Mouse (Mus musculus) granulocyte monocyte progenitor cell, adult 5-6 weeks (primary cell): ENCODE data around the gene Sh3kbp1. TPM values are rescaled to one million over a fixed set of nuclear protein-coding genes. Genes with fewer than 3 reads are reported as not detected.

Source experiments
- ATAC-seq: replicated peaks from 2 replicates; pipeline ENCODE4 v1.8.0; 2016; ENCODE audit warnings: mild to moderate bottlenecking, moderate TSS enrichment, inconsistent platforms; ENCODE audit not compliant: poor library complexity, severe bottlenecking
- total RNA-seq, 2 experiments: library from RNA; stranded (forward) in 1 of 2; stranded (reverse) in 1 of 2; fragments of 200-712, 200-1000 nt in 1 of 2; fragments of >200 nt in 1 of 2; fragmentation: Nextera tagmentation in 1 of 2; gene quantifications; 2 replicates each; pipeline ENCODE4 v1.2.3; 2014 to 2017

The Sh3kbp1 gene
- total RNA-seq, 2 experiments from 2014 or later = 69.4 to 99.7 TPM

DNA sequence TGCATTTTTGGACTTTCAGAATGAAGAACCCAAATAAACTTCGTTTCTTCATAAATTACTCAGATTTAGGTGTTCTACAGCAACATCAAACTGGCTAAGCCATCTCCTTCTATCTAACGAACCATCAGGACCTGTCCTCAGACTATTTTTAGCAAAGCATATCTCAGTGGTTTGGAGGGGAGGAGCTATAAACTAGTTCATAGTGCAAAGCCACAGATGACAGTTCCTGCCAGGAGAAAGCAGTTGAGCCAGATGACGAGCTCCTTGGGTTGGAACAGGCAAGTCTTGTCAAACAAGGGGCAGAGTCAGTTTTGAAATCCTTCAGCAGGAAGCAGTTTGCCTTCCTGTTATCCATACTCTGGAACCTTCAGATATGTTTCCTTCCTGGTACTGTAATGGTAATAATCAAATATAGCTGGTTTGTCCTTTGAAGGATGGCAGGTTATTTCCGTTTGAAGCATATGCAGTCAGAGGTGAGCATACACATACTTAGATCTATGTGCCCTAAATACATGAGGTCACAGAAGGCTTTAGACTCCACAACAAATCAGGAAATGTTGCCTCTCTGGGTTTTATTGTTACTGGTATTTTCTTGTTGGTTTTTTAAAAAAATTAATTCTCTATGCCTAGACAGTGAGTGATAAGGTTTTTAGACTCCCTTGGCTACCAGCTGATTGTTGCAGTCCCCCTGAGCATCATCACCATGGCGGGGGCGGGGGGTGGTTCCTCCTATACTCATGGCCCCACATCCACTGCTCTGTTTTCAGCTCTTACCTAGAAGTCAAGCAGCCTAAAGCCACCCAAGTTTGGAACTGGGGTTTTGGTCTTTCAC, 282.6 kb downstream of the Sh3kbp1 start:
- peak; percentile 74 for ATAC-seq

- peak; percentile 54 for ATAC-seq
Observed at GRCm38 (mm10) chrX:159910600-159910999, 283.5 kb downstream of the Sh3kbp1 start.

- ATAC-seq = 0 out of 2 replicates have a peak, but pooled peaks have one; percentile 15
Observed at GRCm38 (mm10) chrX:159911613-159912012, 284.5 kb downstream of the Sh3kbp1 start.

DNA sequence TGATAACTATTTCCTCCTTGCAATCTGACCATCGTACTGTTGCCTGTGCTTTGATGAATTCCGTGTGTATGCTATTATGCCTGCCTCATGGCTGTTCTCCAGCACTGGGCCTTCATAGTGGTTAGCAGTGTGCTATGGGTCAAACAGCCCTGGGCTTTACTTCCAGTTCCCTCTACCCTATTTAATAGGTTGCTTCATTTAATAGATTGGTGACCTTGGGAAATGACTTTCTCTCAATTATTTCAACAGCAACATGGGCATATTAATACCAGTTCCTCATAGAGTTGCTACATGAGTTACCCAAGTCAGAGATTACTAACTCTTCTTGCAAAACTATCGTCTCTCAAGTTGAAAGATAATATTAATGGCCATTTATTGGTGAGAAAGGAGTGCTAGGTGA, 285.0 kb downstream of the Sh3kbp1 start:
- ATAC-seq = peak; percentile 71

GRCm38 (mm10) chrX:159913489-159913888, 286.4 kb downstream of the Sh3kbp1 start:
- no peak for ATAC-seq

DNA sequence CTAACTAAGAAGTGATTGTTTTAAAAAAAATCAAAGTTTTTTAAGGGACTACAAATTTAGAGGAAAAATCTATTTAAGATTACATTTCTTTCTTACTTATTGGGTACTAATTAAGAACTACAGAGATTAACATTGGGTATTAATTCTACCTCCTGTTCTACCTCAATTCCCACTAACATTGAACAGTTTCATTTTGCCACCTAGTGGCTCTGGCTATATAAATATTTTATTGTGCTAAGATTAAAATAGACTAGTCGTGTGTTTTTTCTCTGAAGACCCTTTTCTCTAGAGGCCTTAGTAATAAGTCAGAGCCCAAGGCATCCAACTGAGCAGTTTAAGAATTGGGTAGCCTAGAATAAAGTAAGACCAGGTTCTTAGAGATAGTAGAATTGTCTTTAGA, 288.1 kb downstream of the Sh3kbp1 start:
- no peak for ATAC-seq

- peak; percentile 89 for ATAC-seq
Observed at GRCm38 (mm10) chrX:159924759-159925158, 297.7 kb downstream of the Sh3kbp1 start.

- ATAC-seq = no peak
Observed at GRCm38 (mm10) chrX:159928165-159928564, 301.1 kb downstream of the Sh3kbp1 start.

DNA sequence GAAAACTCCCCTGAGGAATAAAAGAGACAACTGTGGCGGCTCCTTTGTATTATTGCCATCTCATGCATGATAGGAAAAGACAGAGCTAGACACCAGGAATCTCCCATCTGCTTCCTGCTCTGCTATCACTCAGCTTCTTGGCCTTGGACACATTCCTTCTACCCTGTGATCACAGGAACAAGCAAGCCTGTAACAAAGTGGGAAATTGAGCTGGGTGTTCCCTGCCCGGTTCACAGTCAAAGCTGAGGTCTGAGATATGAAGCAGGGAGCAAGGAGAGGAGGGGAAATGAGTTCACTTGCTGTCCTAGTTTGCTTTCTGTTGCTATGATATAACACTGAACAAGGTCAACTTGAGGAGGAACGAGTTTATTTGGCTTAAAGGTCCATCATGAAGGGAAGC, 301.8 kb downstream of the Sh3kbp1 start:
- ATAC-seq = no peak

DNA sequence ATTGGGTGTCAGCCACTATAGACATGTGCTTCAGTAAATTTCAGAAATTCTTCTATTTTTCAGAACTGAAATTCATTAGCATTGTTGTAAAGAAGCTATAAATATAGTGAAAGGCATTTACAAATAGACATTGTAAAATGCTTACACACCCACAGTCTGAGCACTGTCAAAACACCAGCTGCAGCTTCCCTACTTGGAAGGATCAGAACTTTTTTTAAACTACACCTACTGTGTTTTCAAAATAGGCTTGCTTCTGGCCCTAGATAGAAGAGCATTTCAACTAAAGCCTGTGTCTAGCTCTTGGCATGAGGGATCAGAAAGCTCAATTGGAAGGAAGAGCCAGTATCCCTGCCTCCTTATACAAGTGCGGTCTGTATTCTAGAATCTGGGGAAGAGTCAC, 305.0 kb downstream of the Sh3kbp1 start:
- no peak for ATAC-seq

DNA sequence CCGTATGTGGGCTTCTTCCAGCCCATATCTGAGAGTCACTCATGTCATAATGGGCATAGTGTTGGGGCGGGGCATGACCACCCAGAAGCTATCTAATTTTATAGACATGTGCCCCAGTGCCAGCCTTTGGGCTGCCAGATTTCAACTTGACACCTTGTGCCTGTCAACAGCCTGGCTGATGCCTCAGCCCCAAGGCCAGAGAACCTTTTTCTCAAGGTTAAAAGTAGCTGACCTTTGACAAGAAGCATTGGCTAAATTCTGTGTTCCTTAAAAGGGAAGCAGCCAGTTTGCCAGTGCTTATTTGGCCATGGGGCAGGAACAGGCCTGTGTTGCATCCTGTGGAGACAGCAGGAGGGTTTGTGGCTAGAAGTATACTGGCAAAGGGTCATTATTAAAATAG, 315.5 kb downstream of the Sh3kbp1 start:
- ATAC-seq = no peak

GRCm38 (mm10) chrX:159943586-159943985, 316.5 kb downstream of the Sh3kbp1 start:
- no peak for ATAC-seq

DNA sequence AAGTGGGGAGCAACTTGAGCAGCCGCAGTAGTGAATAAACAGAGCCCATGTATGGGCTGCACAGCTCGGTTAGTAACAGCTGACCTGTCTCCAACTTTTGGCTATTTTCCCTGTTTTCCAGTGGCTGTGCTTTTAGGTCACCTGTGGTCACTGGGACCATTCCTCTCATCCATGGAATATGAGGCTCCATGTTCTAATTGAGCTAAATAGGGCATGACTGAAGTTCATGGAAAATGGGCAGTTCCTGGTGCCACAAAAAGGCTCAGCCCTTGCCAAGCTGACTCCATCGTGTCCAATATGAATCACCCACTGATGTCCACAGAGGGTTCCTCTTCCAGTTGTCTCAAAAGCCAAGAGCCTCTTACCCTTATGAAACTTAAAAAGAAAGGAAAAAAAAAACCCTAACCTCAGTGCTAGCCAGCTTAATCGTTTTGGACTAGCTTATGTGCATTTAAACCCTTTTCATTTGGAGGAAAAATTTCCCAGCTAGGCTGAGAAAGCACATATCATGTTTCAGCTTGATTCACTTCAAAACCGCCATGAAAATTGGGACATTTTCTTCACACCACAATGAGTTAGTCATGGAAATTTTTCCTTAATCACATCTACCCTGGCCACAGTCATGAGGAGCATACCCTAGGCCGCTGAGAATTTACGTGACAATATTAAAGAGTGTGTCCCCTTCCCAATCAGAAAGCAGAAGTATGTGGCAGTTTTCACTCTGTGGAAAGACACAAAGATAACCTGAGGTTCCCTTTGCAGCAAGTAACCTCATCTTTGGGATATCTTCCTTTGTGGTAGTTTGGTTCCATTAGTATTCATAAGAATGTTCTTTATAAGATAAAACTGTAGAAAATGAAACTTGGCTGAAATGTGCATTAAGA, 326.7 kb downstream of the Sh3kbp1 start:
- ATAC-seq = peak; percentile 40; the same call in 1 of the 2 replicates

DNA sequence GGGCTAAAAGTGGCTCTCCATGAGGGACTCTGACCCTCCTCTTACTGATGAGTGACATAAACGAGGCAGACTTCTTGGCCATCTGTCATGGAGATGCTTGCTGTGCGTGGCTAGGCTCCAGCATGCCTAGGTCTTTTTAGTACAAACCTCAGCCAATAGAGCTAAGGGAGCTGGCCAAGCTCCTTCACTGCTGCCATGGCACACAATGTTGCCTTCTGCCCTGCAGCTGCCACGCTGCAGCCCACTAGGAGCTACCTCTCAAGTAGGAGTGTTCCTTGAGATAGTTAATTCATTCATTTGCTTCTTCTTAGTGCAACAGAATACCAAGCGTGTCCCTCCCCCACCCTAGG, 327.3 kb downstream of the Sh3kbp1 start:
- no peak for ATAC-seq

- ATAC-seq = no peak
Observed at GRCm38 (mm10) chrX:159955433-159955832, 328.4 kb downstream of the Sh3kbp1 start.

DNA sequence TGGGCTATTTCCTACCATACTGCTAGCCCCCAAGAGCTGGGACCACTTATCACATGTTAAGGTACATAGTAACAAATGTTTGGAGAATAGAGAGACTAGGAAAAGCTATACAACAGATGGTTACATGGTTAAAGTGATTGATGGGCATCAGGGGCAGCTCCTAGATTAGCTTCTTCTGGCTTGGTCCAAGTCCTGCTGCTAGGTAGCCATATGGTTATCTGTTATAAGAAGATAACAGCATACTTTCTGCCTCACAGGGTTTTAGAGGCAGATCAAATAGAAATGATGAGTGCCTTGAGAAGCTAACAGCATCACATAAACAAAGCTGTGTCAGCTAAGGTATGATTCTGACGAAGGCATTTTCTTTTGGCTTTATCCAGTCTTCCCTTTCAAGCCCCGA, 334.3 kb downstream of the Sh3kbp1 start:
- ATAC-seq = no peak

DNA sequence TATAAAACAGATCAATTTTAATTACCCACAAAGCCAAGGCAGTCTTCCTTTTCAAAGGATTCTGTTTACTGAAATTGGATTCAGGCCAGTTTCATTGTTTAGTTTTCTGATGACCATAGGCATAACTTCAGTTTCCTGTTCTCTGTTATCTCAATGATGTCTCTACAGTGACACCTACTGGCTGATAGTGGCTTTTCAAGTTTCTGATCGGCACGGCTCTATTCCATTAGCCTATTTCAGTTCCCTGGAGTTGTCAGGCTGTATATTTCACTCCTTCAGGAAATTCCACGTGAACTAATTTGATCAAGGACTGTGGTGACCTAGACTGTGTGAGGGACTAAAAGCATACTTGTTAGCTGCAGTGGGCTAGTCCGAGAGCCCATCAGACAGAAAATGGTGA, 336.2 kb downstream of the Sh3kbp1 start:
- ATAC-seq = peak; percentile 88

DNA sequence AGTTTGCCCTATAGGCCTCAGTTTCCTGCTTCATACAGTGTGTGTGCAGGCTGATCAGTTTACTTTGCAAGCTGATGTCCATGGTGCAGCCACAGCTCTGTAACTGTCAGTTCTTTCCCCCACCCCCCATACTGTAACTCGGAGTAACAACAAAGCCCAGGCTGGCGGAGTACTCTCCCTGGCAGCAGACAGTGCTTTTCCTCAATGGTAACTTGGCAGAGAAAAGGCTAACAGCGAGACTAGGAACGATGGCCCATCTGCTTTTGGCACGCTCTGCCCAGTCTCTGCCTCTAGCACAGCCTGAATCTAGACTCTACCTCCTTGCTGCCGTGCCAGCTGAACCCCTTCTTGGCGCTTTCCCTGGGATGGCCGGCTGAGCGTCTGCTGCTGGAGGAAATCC, 336.9 kb downstream of the Sh3kbp1 start:
- no peak for ATAC-seq

- ATAC-seq = no peak
Observed at GRCm38 (mm10) chrX:159969025-159969424, 342.0 kb downstream of the Sh3kbp1 start.

DNA sequence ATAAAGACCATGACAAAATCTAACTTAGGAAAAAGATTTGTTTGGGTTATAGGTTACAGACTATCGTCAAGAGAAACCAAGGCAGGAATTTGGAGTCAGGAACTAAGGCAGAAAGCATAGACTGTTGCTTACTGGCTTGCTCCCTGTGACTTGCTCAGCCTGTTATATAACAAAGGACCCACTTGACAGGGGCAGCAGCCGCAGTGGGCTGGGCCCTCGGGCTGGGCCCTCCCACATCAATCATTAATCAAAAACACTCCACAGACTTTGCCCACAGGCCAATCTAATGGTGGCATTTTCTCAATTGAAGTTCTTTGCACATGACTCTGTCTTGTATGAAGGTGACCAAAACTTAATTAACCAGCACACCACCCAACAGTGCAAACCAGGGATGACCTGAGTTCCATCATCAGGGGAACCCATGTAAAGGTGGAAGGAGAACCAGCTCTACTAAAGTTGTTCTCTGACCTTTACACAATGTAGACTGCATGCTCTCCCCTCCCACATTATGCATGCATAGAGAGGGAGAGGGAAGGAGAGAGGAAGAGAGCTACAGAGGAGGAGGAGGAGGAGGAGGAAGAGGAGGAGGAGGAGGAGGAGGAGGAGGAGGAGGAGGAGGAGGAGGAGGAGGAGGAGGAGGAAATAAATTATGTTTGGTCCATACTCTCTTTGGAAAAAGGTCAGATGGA, 344.2 kb downstream of the Sh3kbp1 start:
- no peak for ATAC-seq

DNA sequence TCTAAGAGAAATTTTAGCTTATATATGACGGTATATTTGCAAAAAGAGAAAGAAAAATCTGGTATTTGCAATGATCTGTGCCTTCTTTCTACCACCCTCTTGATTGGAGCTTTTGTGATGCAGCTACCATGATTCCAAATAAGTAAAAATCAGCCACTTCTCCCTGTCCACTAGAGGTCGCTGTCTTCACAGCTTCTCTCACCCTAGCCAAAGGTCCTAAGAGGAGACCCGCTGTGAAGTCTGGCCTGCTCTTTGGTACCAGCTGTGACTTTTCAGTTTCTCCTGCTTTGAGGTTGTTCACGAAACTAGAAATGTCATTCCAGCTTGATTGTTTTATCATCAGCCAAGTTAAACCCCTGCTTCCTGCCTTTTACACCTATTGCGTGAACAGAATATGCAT, 346.7 kb downstream of the Sh3kbp1 start:
- ATAC-seq = peak; percentile 59
